Mouse (Mus musculus) gastrocnemius, postnatal 36 days (tissue): ENCODE results near the gene Lman2. TPM values are rescaled to one million over a fixed set of nuclear protein-coding genes. Genes with fewer than 3 reads are reported as not detected.

Experiments
- DNase-seq, 2 experiments: peaks; one replicate each; pipeline ENCODE4 v3.0.0; 2022
- intact Hi-C: fragments of 180-260 bp; cut with DNase I; formaldehyde crosslinking; loops from one replicate; pipeline ENCODE4 v1.15.1; 2025
- total RNA-seq, 2 experiments: library from RNA; stranded (reverse); gene quantifications; 2 replicates each; pipeline ENCODE4 v1.2.3; 2021

The Lman2 gene
- total RNA-seq, 2 experiments from 2014 or later = 34.5 to 36.2 TPM

- no peak for DNase-seq
- intact Hi-C loops = no loop called here
Observed at GRCm38 (mm10) chr13:55374206-55374924, 11.8 kb upstream of the Lman2 start.

GRCm38 (mm10) chr13:55371740-55372139, 9.2 kb upstream of the Lman2 start:
- DNase-seq = no peak
- intact Hi-C loops = no loop called here

- DNase-seq = no peak
Observed at GRCm38 (mm10) chr13:55371007-55371681, 8.6 kb upstream of the Lman2 start.

GRCm38 (mm10) chr13:55370234-55370633, 7.7 kb upstream of the Lman2 start:
- no peak for DNase-seq
- intact Hi-C loops = no loop called here

More at GRCm38 (mm10) chr13:55371007-55371681, 8.6 kb upstream of the Lman2 start:
- intact Hi-C loops = no loop called here

- no peak for DNase-seq
- intact Hi-C loops = no loop called here
Observed at GRCm38 (mm10) chr13:55369531-55370114, 7.0 kb upstream of the Lman2 start, which contains the start of gene Rgs14. Gene Rgs14 (plus strand): TSS chr13:55369732.

GRCm38 (mm10) chr13:55368401-55368800, 5.8 kb upstream of the Lman2 start:
- intact Hi-C loops = no loop called here
- DNase-seq = no peak

GRCm38 (mm10) chr13:55361974-55362452, 570 bp downstream of the Lman2 start:
- peak in 1 of 2 experiments; percentile 27 for DNase-seq
- intact Hi-C loops = no loop called here

- DNase-seq = no peak
- intact Hi-C loops = no loop called here
Observed at GRCm38 (mm10) chr13:55361145-55361544, 1.4 kb downstream of the Lman2 start.

GRCm38 (mm10) chr13:55346745-55347144, 15.8 kb downstream of the Lman2 start:
- intact Hi-C loops = no loop called here
- DNase-seq = no peak

GRCm38 (mm10) chr13:55344286-55344685, 18.3 kb downstream of the Lman2 start:
- no peak for DNase-seq
- intact Hi-C loops = no loop called here

- intact Hi-C loops = no loop called here
- DNase-seq = no peak
Observed at GRCm38 (mm10) chr13:55342469-55342868, 20.1 kb downstream of the Lman2 start.

GRCm38 (mm10) chr13:55339259-55339658, 23.3 kb downstream of the Lman2 start:
- no peak for DNase-seq
- intact Hi-C loops = no loop called here

GRCm38 (mm10) chr13:55338131-55339054, 24.2 kb downstream of the Lman2 start:
- DNase-seq = no peak
- intact Hi-C loops = no loop called here

GRCm38 (mm10) chr13:55337341-55337975, 25.1 kb downstream of the Lman2 start:
- intact Hi-C loops = no loop called here
- DNase-seq = no peak

- no peak for DNase-seq
- intact Hi-C loops = no loop called here
Observed at GRCm38 (mm10) chr13:55335701-55336100, 26.9 kb downstream of the Lman2 start.

GRCm38 (mm10) chr13:55332331-55332730, 30.3 kb downstream of the Lman2 start:
- intact Hi-C loops = no loop called here
- DNase-seq = no peak

GRCm38 (mm10) chr13:55330567-55331400, 31.8 kb downstream of the Lman2 start:
- intact Hi-C loops = no loop called here
- no peak for DNase-seq

- peak; percentile 59 to 84 for DNase-seq
- intact Hi-C loops = no loop called here
Observed at GRCm38 (mm10) chr13:55329683-55330566, 32.7 kb downstream of the Lman2 start, which contains the start of gene Mxd3. Gene Mxd3 (minus strand): TSS chr13:55329823.
